Mouse (Mus musculus): ENCODE results near the gene Med12l.

Gene Med12l

DNA sequence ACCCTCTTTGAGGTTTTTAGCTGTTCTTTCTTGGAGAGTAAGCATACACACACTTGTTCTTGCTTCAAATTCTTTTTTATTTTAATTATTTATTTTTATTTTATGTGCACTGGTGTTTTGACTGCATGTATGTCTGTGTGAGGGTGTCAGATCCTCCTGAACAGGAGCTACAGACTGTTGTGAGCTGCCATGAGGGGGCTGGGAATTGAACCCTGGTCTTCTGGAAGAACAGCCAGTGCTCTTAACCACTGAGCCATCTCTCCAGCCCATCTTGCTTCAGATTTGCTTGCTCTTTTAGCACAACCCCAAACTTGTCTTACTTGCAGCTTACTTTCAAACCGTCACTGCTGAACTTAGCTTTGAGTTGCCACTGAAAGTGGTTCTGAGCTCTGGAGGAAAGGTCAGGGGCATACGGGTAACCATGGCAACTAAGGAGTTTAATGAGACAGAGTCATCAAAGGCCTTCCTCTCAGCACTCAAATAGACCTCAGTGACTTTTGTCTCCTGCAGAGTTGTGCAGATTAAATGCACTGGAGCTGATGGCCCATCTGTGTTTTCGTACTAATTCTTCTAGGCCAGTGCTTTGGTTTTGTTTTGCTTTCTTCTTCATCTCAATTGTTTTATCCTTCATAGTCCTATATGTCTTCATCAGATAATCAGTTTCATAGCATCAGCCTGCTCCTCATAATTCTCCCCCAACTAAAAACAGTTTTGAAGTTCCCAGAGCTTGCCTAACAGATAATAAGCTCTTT, 272.1 kb downstream of the Med12l start:
- in situ Hi-C loops (cut with MboI; ENCODE audit: unreplicated experiment in 2 of 2), result no loop called here

DNA sequence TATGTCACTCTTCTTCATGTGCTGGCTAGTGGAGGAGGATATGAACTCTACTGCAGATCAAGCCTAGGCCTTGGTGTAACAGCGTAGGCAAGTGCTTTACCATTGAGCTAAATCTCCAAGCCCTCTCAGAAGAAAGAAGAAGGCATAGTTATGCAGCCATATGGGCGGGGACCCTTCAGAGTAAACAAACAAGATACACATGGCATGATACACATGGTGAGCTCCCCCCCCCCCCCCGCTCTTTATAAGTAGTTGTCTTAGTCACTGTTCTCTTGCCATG, 272.6 kb downstream of the Med12l start:
- in situ Hi-C loops (cut with MboI; ENCODE audit: unreplicated experiment in 2 of 2), result no loop called here

DNA sequence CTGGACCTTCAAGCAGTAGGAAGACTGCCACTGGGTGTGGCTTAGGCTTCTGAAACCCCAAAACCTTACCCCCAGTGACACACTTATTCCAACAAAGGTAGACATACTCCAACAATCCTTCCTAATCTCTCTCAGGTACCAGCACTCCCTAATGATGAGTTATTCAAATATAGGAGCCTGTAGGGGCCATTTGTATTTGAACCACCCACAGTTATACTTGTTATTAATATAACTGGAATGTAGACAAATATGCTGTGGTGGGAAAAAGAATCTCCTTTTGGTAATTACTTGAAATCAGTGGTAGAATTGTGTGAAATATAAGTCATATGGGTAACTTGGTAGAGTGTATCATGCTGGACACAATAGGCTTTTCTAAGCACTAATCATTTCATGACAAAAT, 273.0 kb downstream of the Med12l start:
- in situ Hi-C loops (cut with MboI; ENCODE audit: unreplicated experiment in 2 of 2), result no loop called here

DNA sequence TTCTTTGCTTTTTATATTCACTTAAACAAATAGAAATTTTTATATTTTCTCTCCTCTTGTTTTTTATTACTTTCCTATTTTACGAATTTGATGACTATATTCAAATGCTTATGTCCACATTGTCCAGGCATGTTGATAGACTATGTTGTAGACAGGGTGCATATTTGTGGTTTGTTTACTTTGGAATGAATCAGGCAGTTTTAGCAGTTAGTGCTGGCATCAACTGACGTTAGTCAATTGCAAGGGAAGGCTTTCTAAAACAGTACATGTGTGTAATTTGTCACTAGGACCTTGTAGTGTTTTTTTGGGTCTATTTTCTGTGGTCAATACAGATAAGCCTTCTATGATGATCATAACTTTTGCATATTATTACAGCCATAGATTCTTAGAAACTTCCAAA, 284.9 kb downstream of the Med12l start:
- in situ Hi-C loops (cut with MboI; ENCODE audit: unreplicated experiment in 2 of 2), result no loop called here

DNA sequence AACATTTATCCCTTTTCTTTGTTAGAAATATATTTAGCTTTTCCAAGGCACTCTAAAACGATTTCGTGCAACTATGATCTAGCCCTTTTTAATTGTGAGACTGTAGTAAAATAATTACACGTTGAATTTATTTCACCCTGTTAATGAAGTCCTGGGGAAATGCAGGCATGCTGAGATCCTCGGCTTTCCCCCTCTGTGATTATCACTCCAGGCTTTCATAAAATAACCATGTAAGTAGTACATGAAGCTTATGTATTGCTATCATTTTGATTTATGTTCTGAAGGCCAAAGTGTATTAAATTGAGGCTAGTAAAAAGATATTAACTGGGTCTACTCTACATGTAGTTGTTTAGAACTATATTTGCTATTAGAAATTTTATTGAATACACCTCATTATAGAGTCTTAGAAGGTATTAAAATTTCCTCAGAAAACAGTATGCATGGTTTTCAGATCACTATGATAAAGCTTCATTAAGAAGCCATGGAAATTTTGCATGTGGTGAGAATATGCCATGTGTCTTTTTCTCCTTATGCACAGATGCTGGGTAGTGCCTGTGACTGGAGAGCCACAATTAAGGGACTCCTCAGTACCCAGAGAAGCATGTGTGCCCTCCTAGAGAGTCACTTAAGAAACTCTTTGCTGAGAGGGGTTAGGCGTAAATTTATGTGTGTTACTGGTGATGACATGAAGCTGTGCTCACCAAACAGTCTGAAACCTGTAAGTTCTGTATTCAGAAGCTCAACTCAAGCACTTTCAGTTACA, 288.0 kb downstream of the Med12l start:
- in situ Hi-C loops (cut with MboI; ENCODE audit: unreplicated experiment in 2 of 2), result no loop called here

DNA sequence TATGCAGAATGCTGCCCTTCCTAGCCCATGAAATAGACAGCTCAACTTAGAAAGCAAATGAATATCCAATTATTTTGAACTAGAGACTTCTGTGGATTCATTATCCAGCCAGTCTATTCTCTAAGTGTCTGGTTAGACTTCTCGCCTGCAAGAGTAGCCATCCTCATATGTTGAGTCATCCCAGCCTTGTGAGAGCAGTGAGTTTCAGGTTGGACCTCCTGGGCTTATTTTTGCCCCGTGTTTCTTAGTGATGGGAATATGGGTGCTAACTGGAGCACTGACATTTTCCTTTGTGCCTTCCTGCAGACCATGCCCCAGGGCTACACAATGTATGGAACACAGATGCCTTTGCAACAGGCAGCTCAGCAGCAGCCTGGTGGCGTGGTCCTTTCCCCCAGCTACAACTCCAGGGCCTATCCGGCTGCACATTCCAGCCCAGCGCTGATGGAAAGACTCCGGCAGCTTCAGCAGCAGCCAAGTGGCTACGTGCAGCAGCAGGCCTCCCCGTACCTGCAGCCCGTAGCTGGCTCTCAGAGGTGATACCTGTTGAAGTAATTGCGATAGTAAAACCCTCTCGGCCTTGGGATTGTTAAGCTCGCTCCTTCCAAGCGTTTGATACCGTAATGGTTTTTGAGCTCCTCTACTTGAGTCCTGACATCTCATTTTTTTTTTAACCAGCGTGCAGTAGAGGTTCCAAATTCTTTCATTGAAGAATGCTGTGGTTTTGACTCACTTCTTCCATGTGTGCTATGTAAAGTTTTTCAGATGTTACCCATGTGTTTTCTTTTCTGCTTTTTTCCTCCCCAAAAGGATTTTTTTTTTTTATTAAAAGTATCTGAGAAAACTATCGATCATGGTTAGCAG, 290.3 kb downstream of the Med12l start:
- in situ Hi-C loops (cut with MboI; ENCODE audit: unreplicated experiment in 2 of 2), result no loop called here

DNA sequence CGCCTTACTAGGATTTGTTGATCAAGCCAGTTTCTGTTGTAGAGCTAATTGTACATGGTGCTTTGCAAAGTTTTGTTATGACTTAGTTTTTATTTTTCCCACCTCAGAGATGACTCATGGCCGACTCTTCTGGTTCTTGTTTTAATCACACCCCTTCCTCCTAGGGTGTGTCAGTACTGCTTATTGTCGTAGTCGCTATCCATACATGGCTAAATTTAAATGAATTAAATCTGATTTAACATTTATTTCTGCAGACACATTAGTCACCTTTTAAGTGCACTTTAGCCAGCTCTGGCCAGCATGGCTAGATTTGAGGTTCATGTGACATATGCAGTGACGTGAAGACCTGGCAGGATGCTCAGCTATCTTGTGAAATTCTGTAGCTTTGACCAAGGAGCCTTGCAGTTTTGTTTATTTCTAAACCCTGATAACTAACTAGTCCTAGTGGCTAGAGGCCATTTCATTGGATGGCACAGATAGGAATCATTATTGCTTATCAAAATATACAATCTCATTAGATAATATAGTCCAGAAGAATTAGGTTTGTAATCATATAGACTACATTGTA, 291.0 kb downstream of the Med12l start:
- in situ Hi-C loops (cut with MboI; ENCODE audit: unreplicated experiment in 2 of 2), result no loop called here

DNA sequence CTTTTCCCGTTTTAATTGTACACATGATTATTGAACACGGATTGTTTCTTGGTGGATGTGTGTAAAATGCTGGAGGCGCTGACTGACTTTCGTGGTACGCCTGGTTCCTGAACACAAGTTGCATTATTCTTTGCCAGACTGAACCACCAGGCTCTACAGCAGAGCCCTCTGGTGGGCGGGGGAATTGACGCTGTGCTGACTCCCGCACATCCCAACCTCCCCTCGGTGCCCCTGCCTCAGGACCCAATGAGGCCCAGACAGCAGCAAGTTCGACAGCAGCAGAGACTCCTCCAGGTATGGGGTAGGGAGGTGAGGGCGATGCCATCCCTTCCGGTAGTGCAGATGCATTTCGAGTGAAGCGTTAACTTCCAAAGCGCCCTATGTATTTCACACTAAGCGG, 292.0 kb downstream of the Med12l start:
- in situ Hi-C loops (cut with MboI; ENCODE audit: unreplicated experiment in 2 of 2), result no loop called here

- in situ Hi-C loops (cut with MboI; ENCODE audit: unreplicated experiment in 2 of 2), result no loop called here
These were observed 299.3 kb downstream of the Med12l start for GRCm38 (mm10) chr3:59304944-59305343.

- in situ Hi-C loops (cut with MboI; ENCODE audit: unreplicated experiment in 2 of 2), result no loop called here
These were observed 299.9 kb downstream of the Med12l start for GRCm38 (mm10) chr3:59305518-59305917.

DNA sequence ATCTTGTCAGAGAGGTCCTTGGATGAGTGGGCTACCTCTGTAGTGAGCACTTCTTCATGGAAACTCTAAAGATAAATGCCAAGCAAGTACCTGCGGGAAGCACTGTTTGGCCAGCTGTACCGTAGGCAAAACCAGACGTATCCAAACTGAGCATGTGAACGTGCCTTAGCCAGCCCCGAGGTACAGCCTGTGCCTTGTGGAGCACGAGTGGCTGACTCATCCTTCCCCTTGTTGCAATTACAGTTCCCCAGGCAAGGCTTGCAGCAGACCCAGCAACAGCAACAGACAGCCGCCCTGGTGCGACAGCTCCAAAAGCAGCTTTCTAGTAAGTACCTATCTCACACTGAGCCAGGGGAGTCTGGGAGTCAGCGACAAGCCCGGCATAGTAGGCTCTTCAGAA, 307.0 kb downstream of the Med12l start:
- in situ Hi-C loops (cut with MboI; ENCODE audit: unreplicated experiment in 2 of 2), result loop anchor here in 1 of 2 experiments (10.0 kb wide), 1 partner anchor 108 kb away; no protein-coding TSS in a partner anchor

GRCm38 (mm10) chr3:59316077-59316476, 310.5 kb downstream of the Med12l start:
- in situ Hi-C loops (cut with MboI; ENCODE audit: unreplicated experiment in 2 of 2), result loop anchor here in 1 of 2 experiments (10.0 kb wide), 1 partner anchor 111 kb away; no protein-coding TSS in a partner anchor

DNA sequence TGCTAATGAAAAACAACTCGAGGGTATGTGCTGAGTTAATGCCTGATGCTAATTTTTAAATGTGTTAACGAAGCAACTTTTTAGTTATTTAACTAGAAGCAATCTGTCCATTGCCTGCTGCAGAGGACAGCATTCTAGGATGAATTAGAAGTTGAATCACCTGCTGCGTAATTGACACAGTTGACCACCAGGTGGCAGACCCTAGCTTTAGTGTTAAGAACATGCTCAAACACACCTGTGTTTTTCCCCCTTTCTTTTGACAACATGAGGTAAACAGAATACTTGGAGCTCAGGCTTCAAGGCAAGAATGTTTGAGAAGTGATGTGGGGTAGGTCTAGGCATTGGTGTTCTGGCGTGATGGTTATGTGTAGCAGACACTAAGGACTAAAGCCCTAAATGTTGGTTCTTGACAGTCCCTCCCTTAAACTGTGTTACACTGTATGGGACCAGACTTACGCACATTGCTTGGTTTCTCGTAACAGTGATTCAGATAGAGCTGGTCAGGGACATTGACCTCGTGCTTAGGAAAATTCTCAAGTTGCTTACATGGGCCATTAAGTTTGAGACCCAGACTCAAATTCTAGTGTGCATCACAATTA, 315.8 kb downstream of the Med12l start:
- in situ Hi-C loops (cut with MboI; ENCODE audit: unreplicated experiment in 2 of 2), result loop anchor here (5.0 to 10.0 kb wide), 5 partner anchors 147 to 741 kb away; no protein-coding TSS in a partner anchor

- in situ Hi-C loops (cut with MboI; ENCODE audit: unreplicated experiment in 2 of 2), result loop anchor here in 1 of 2 experiments (10.0 kb wide), 1 partner anchor 154 kb away; no protein-coding TSS in a partner anchor
These were observed 322.9 kb downstream of the Med12l start for GRCm38 (mm10) chr3:59328526-59328925.

- in situ Hi-C loops (cut with MboI; ENCODE audit: unreplicated experiment in 2 of 2), result no loop called here
These were observed 336.2 kb downstream of the Med12l start for GRCm38 (mm10) chr3:59341647-59342427.

GRCm38 (mm10) chr3:59343026-59343425, 337.4 kb downstream of the Med12l start:
- in situ Hi-C loops (cut with MboI; ENCODE audit: unreplicated experiment in 2 of 2), result no loop called here

- in situ Hi-C loops (cut with MboI; ENCODE audit: unreplicated experiment in 2 of 2), result no loop called here
These were observed 338.7 kb downstream of the Med12l start, which contains the start of gene Igsf10 for GRCm38 (mm10) chr3:59344065-59344905. Igsf10 (minus strand) TSS chr3:59344394.

- in situ Hi-C loops (cut with MboI; ENCODE audit: unreplicated experiment in 2 of 2), result no loop called here
These were observed 346.1 kb downstream of the Med12l start for GRCm38 (mm10) chr3:59351768-59352167.

- in situ Hi-C loops (cut with MboI; ENCODE audit: unreplicated experiment in 2 of 2), result no loop called here
These were observed 348.5 kb downstream of the Med12l start for GRCm38 (mm10) chr3:59354156-59354555.

All from v-Abl transformed pro-B cells (cell line).